Mouse (Mus musculus): ENCODE measurements around the gene Col6a2.

DNA sequence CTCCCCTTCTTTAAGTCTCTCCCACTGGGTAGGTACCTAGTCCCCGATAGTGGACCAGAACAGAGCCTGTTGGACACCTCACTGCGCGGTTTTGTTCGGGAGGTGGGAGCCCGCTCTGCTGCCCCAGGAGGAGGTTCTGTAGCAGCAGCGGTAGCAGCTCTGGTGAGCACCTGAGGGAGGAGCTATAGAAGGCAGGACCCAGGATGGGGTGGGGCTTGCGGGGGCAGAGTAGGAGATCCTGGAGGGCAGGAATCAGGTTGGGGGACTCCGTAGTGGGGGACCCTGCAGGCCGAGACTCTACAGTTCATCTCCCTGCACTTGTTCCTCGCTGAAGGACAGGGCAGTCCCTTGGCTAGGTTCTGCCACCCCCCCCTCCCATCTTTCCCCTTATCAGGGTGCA lies 39.3 kb downstream of the Col6a2 start:
- no peak for TF ChIP-seq CTCF (IDR thresholded peaks at IDR 0.05; ENCODE audit: borderline replicate concordance, control insufficient read depth, extremely low read depth, insufficient read depth, low read length, poor library complexity)
- TF ChIP-seq POLR2A (IDR thresholded peaks at IDR 0.05; ENCODE audit: control insufficient read depth, extremely low read depth, insufficient read depth, low read length, poor library complexity), result no peak
